Comparison of ENCODE assay signal across 25 mouse cellular contexts in genomic region chr12:5305466-5305865, GRCm38 (mm10).
"Had no signal": no experiment of that assay in that cellular context is flagged by ENCODE, and none has a peak within 500 bp of the region (broad histone marks: within the 10 kb centered on the region; RNA-seq: fewer than 3 reads in every experiment).

No protein-coding gene starts in this region.

- H3K9ac ChIP-seq: heart, embryonic 13.5 days; heart, embryonic 15.5 days; hindbrain, embryonic 13.5 days; hindbrain, embryonic 15.5 days; kidney, embryonic 15.5 days; limb, embryonic 13.5 days; limb, embryonic 15.5 days had no signal

- H3K4me3 ChIP-seq: heart, adult 2 months; heart, embryonic 13.5 days; heart, embryonic 15.5 days; hindbrain, embryonic 13.5 days; hindbrain, embryonic 15.5 days; kidney, embryonic 15.5 days; limb, embryonic 13.5 days; limb, embryonic 15.5 days had no signal

- H3K9me3 ChIP-seq: heart, embryonic 13.5 days; heart, embryonic 15.5 days; hindbrain, embryonic 13.5 days; hindbrain, embryonic 15.5 days; kidney, embryonic 15.5 days; limb, embryonic 13.5 days; limb, embryonic 15.5 days had no signal

- H3K4me1 ChIP-seq: heart, embryonic 13.5 days; heart, embryonic 15.5 days had no signal

- H3K27ac ChIP-seq: heart, adult 2 months; heart, embryonic 13.5 days; heart, embryonic 15.5 days; hindbrain, embryonic 13.5 days; hindbrain, embryonic 15.5 days; hindbrain, postnatal 0 days; kidney, embryonic 15.5 days; kidney, postnatal 0 days; limb, embryonic 13.5 days; limb, embryonic 15.5 days had no signal

- H3K36me3 ChIP-seq: heart, embryonic 13.5 days; heart, embryonic 15.5 days; hindbrain, embryonic 13.5 days; hindbrain, embryonic 15.5 days; kidney, embryonic 15.5 days; limb, embryonic 13.5 days; limb, embryonic 15.5 days had no signal

- H3K4me2 ChIP-seq: heart, embryonic 11.5 days; heart, embryonic 13.5 days; heart, embryonic 15.5 days; hindbrain, embryonic 13.5 days; hindbrain, embryonic 15.5 days; kidney, embryonic 15.5 days; limb, embryonic 13.5 days; limb, embryonic 15.5 days had no signal

- DNase-seq: gastrocnemius, postnatal 14 days; gastrocnemius, postnatal 36 days; heart, adult 11 months; heart, adult 2 months; heart, postnatal 14 days; heart, postnatal 36 days; kidney, adult 11 months; kidney, adult 2 months; kidney, adult 9 months; kidney, postnatal 14 days; kidney, postnatal 36 days; layer of hippocampus, adult 9-11 months; layer of hippocampus, postnatal 36 days; left cerebral cortex, postnatal 4 days had no signal

- ATAC-seq: hindbrain, postnatal 0 days; intestine, embryonic 16.5 days had no signal

- H3K27me3 ChIP-seq: heart, embryonic 13.5 days; heart, embryonic 15.5 days; hindbrain, embryonic 13.5 days; hindbrain, embryonic 15.5 days; kidney, embryonic 15.5 days; limb, embryonic 13.5 days; limb, embryonic 15.5 days had no signal
